Mouse (Mus musculus) neural tube, embryonic 13.5 days (tissue): Measurements from ENCODE around the gene Vwa8. TPM values are rescaled to one million over a fixed set of nuclear protein-coding genes. Genes with fewer than 3 reads are reported as not detected.

ENCODE experiments used
- ATAC-seq: fragments of 200-750 bp; cut with Nextera tagmentation; 2 replicates; pipeline ENCODE4 v1.8.0; 2017; ENCODE audit warnings: low read depth, mild to moderate bottlenecking, moderate TSS enrichment, moderate library complexity
- H3K27ac ChIP-seq: fragments of 300-500 bp; sonication (generic); replicated peaks from 2 replicates; pipeline ENCODE4 v1.5.1; 2015; ENCODE audit warnings: moderate library complexity, mild to moderate bottlenecking, inconsistent platforms
- H3K27me3 ChIP-seq: fragments of 300-500 bp; sonication (generic); 2 replicates; pipeline ENCODE4 v1.6.1; 2015; ENCODE audit warnings: mild to moderate bottlenecking, inconsistent platforms
- H3K36me3 ChIP-seq: fragments of 300-500 bp; sonication (generic); 2 replicates; pipeline ENCODE4 v1.6.1; 2015; ENCODE audit warnings: mild to moderate bottlenecking, inconsistent platforms
- H3K4me1 ChIP-seq: fragments of 300-500 bp; sonication (generic); replicated peaks from 2 replicates; pipeline ENCODE4 v1.6.1; 2015; ENCODE audit warnings: inconsistent platforms
- H3K4me2 ChIP-seq: fragments of 300-500 bp; sonication (generic); 2 replicates; pipeline ENCODE4 v1.6.1; 2015; ENCODE audit warnings: inconsistent platforms, mild to moderate bottlenecking, moderate library complexity
- H3K4me3 ChIP-seq: fragments of 300-500 bp; sonication (generic); 2 replicates; pipeline ENCODE4 v1.5.1; 2015; ENCODE audit warnings: mild to moderate bottlenecking, inconsistent platforms
- H3K9ac ChIP-seq: fragments of 300-500 bp; sonication (generic); 2 replicates; pipeline ENCODE4 v1.6.1; 2015; ENCODE audit warnings: moderate library complexity, mild to moderate bottlenecking, inconsistent platforms
- H3K9me3 ChIP-seq: fragments of 300-500 bp; sonication (generic); 2 replicates; pipeline ENCODE4 v1.6.1; 2016; ENCODE audit warnings: inconsistent platforms
- WGBS: fragments of 180-500 bp; shearing (Covaris S2); methylation state at CpG from one replicate; pipeline ENCODE4 v1.1.7; 2015; 5-methylcytosine and 5-hydroxymethylcytosine counted together
- polyA plus RNA-seq: library from polyadenylated mRNA; unstranded; fragments of >200 nt; fragmentation: Nextera tagmentation; extraction: Ambion mirVana; gene quantifications from 2 replicates; pipeline ENCODE4 v1.2.1, GENCODE M21; 2015

The Vwa8 gene
- polyA plus RNA-seq, 1 experiment from 2014 or later, result 6.9 TPM

DNA sequence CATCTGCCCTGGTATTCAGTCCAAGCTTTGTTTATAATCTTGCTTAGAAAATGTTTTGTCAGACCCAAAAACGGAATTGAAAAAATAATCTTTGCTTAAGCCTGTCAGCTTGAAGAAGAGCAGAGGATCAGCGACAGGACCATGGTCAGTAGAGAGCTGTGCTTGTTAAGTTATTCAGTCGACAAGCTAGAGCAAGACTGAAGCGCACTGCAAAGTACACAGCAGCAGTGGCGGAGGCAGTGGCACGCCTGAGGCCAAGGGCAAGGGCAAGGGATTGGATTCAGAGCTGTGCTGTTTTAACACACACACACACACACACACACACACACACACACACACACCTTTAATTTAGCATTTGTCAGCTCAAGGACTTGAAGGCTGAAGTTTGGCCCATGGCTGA lies 263.2 kb downstream of the Vwa8 start:
- Histone ChIP-seq H3K36me3 (no peaks in the 10 kb centered on the region), H3K9me3 (no peaks in the 10 kb centered on the region), H3K9ac (no peak overlapping the region), H3K27me3 (no peaks in the 10 kb centered on the region), H3K4me3 (no peak overlapping the region), H3K27ac (no peak overlapping the region), H3K4me2 (no peak overlapping the region), H3K4me1 (peaks cover 5% of the 10 kb centered on the region)
- ATAC-seq, result no peak
- 81% methylated on average over 5 of the region's 6 CpGs for WGBS

DNA sequence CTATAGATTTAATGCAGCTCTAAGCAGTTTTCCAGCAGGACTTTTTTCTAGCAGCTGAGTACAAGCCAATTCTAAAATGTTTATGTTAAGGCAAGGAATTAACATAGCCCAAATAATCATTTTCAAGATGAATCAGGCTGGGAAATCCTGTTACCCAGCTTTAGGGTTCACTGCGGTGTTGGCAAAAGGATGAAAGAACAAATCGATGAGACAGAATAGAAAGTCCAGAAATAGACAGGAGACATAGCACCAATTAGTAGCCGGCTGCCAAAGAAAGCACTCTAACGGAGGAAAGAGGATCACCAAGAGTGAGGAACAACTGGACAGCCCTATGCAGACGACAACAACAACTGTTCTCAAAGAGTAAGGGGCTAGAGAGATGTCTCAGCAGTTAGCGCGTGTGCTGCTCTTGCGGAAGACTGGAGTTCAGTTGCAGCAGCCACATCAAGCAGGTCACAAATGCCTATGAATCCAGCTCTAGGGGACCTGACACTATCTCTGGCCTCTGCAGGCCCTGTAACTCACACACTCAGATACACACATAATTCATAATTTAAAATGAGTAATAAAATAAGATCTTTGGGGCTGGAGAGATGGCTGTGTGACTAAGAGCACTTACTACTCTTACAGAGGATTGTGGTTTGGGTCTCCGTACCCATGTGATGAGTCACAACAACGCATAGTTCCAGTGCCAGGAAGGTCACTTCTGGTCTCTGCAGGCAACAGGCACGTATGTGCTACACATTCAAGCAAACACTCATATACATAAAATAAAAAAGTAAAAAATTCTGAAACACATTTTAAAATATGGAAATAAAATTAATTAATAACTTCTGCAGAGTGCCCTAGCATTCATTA lies 265.9 kb downstream of the Vwa8 start:
- H3K9ac ChIP-seq, result no peak overlapping the region
- ATAC-seq, result no peak
- no peak overlapping the region for H3K4me2 ChIP-seq
- H3K27ac ChIP-seq, result no peak overlapping the region
- H3K9me3 ChIP-seq, result no peaks in the 10 kb centered on the region
- H3K36me3 ChIP-seq, result no peaks in the 10 kb centered on the region
- no peak overlapping the region for H3K4me3 ChIP-seq
- 86% methylated on average over 11 of the region's 11 CpGs for WGBS
- H3K4me1 ChIP-seq, result peaks cover 5% of the 10 kb centered on the region
- H3K27me3 ChIP-seq, result no peaks in the 10 kb centered on the region

DNA sequence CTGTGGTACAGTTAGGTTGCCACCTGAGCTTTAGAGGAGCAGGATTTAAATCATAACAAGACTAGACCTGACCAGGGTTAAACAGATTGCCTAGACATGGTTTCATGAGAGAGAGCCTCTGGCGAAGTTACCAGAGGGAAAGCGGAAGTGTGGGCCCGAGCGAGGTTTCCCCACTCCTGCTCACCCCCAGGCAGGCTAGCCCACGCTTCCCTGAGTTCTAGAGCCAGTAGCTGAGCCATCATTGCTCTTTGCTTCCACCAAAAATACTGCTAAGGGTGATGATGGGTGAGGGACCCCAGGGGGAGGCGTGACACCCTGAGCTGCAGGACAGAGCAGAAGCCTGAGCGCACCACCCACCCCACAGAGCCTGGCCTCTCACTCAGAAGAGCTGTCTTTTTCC lies 269.6 kb downstream of the Vwa8 start:
- peaks cover 5% of the 10 kb centered on the region for H3K4me1 ChIP-seq
- no peaks in the 10 kb centered on the region for H3K27me3 ChIP-seq
- H3K9me3 ChIP-seq, result no peaks in the 10 kb centered on the region
- no peak overlapping the region for H3K9ac ChIP-seq
- WGBS, result 94% methylated on average over 7 of the region's 7 CpGs
- H3K27ac ChIP-seq, result no peak overlapping the region
- no peak for ATAC-seq
- H3K4me3 ChIP-seq, result no peak overlapping the region
- H3K36me3 ChIP-seq, result no peaks in the 10 kb centered on the region
- H3K4me2 ChIP-seq, result no peak overlapping the region

DNA sequence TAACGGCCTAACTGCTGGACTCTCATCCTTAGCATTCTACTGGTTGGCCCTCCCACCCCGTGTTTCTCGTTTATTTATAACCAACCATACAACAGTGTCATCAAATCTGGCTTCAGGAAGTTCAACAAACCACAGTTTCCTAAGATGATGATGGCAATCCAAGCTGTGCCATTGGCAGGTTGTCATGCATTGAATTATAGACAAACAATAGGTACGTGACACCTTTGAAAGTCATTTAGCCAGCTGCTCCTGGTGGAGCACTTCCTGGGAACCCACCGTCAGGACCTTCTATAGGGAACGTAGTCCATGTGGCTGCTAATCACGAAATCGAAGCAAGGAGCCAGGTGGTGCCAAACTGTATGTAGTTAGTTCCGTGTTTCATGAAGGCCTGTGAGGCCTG lies 270.5 kb downstream of the Vwa8 start:
- Histone ChIP-seq H3K27me3 (no peaks in the 10 kb centered on the region), H3K4me1 (no peaks in the 10 kb centered on the region), H3K9me3 (no peaks in the 10 kb centered on the region), H3K27ac (no peak overlapping the region), H3K4me2 (no peak overlapping the region), H3K36me3 (no peaks in the 10 kb centered on the region), H3K9ac (no peak overlapping the region), H3K4me3 (no peak overlapping the region)
- WGBS, result 88% methylated on average over 9 of the region's 9 CpGs
- ATAC-seq, result no peak

DNA sequence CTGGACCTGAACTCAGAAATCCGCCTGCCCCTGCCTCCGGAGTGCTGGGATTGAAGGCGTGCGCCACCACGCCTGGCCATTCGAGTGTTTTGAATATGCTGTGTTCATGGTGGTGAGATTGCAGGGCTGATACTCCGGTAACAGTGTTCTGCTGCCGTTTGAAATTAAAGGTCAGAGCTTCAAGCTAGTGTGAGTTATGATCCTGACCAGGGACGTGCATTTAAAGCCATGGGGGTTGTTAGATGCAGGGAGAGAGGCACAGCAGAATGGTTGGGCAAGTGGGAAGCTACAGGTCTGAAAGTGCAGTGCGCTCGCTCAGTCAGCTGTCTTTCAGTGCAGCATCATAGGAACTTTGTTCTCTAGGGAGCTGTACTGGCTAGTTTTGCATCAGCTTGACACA lies 271.8 kb downstream of the Vwa8 start:
- H3K9me3 ChIP-seq, result no peaks in the 10 kb centered on the region
- no peaks in the 10 kb centered on the region for H3K27me3 ChIP-seq
- no peaks in the 10 kb centered on the region for H3K4me1 ChIP-seq
- H3K4me2 ChIP-seq, result no peak overlapping the region
- no peaks in the 10 kb centered on the region for H3K36me3 ChIP-seq
- H3K4me3 ChIP-seq, result no peak overlapping the region
- H3K9ac ChIP-seq, result no peak overlapping the region
- H3K27ac ChIP-seq, result no peak overlapping the region
- 82% methylated on average over 11 of the region's 11 CpGs for WGBS
- no peak for ATAC-seq

DNA sequence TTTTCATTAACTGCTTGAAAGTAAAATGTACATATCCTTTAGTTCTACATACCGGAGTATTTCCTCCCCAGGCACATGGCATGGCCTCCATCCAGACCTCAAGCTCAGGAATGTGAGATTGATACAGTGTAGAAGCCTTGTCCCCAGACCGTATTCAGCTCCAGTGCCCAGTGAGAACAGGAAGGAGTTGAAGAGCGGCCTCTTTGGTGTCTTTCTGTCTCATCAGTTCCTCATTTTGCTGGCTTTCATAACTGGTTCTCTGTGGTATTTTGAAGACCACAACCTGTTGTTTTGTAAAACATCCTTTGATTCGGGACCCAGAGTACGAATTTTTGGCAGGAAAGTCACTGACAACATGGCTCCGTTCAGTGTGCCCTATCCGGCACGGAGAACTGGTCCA lies 274.6 kb downstream of the Vwa8 start:
- H3K27ac ChIP-seq, result no peak overlapping the region
- no peak overlapping the region for H3K9ac ChIP-seq
- H3K36me3 ChIP-seq, result no peaks in the 10 kb centered on the region
- H3K27me3 ChIP-seq, result no peaks in the 10 kb centered on the region
- ATAC-seq, result no peak
- 85% methylated on average over 8 of the region's 8 CpGs for WGBS
- H3K4me1 ChIP-seq, result no peaks in the 10 kb centered on the region
- no peaks in the 10 kb centered on the region for H3K9me3 ChIP-seq
- H3K4me2 ChIP-seq, result no peak overlapping the region
- H3K4me3 ChIP-seq, result no peak overlapping the region

DNA sequence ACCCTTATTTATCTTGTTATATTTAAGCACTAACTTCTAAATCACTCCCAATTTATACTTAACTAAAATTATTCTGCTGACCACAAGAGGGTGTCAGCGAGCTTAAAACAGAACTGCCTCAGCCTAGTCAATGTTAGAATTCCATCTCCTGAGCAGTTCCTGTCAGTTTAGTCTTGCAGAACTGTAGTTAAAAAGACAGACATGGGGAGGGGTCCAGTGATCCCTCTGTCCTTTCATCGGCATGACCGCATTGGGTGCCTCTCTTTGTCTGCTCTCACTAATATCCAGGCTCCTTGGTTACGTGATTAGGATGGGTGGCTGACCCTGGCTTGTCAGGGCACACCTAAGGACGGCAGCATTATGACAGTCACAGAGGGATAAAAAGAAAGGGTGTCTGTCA lies 275.8 kb downstream of the Vwa8 start:
- Histone ChIP-seq H3K4me2 (no peak overlapping the region), H3K4me1 (no peaks in the 10 kb centered on the region), H3K4me3 (no peak overlapping the region), H3K27me3 (no peaks in the 10 kb centered on the region), H3K9ac (no peak overlapping the region), H3K27ac (no peak overlapping the region), H3K9me3 (no peaks in the 10 kb centered on the region), H3K36me3 (no peaks in the 10 kb centered on the region)
- 42% methylated on average over 5 of the region's 5 CpGs for WGBS
- no peak for ATAC-seq

DNA sequence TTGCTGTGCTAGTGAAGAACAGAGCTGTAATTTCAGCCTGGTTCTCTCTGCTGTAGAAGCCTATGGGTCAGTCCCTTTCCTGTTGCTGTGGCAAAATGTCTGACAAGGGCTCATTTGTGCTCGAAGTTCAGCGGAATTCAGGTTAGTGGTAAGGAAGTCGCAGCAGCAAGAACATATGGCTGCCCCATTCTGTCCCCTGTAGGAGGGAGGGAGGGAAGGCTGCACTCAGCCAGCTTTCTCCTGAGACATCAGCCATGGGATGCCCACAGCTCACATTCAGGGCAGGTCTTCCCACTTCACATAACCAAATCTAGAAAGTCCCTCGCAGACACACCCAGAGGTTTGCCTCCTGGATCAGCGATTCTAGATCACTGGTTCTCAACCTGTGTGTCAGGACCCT lies 277.3 kb downstream of the Vwa8 start:
- Histone ChIP-seq H3K4me1 (no peaks in the 10 kb centered on the region), H3K9me3 (no peaks in the 10 kb centered on the region), H3K36me3 (no peaks in the 10 kb centered on the region), H3K27me3 (no peaks in the 10 kb centered on the region), H3K27ac (no peak overlapping the region), H3K4me2 (no peak overlapping the region), H3K9ac (no peak overlapping the region), H3K4me3 (no peak overlapping the region)
- WGBS, result 91% methylated on average over 5 of the region's 5 CpGs
- no peak for ATAC-seq

DNA sequence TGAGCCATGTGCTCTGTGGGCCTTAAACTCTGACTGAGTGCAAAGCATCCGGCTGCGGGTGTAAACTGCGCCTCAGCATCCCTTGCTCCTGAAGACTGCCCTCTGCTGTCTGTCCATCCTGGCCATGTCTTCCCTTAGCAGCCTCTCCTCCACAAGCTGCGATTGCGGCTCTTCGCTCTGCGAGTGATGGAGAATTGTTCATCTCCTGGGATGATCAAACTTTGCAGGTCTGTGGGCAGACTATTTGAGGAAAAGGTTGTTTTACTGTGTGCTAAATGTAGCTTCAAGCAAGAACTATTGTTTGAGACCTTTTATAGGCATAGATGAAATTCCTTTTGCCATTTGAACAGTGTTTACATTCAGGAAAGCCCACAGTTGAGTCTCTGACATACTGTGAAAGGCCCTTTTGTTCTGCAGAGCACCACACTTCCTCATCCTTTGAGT lies 286.1 kb downstream of the Vwa8 start:
- H3K4me2 ChIP-seq, result no peak overlapping the region
- peak overlapping the region; percentile 62 for H3K27ac ChIP-seq
- WGBS, result 5% methylated on average over 7 of the region's 7 CpGs
- H3K27me3 ChIP-seq, result no peaks in the 10 kb centered on the region; the same call in 1 of the 2 replicates
- no peaks in the 10 kb centered on the region for H3K36me3 ChIP-seq
- no peak overlapping the region for H3K9ac ChIP-seq
- no peaks in the 10 kb centered on the region for H3K9me3 ChIP-seq
- no peak overlapping the region for H3K4me3 ChIP-seq
- H3K4me1 ChIP-seq, result peaks cover 17% of the 10 kb centered on the region
- peak; percentile 61; the same call in 1 of the 2 replicates for ATAC-seq

DNA sequence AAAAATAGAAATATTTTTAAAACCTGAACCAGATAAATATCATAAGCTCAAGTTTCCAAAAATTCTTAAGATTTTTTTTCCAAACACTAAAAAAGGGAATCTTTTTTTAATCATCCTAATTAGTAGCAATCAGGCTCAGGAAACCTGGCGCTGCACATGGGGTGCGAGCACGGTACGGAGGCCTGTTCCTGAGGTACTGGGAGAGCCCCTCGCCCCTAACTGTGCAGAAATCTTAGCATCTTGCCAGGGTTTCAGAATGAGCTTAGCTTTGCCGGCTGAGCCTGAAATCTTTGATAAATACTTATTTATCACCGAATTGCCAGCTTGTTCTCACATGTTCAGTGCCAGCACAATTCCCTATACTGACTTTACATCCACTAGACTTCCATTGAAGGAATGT lies 286.6 kb downstream of the Vwa8 start:
- Histone ChIP-seq H3K4me3 (no peak overlapping the region), H3K27ac (0 out of 2 replicates have a peak overlapping the region, but pooled peaks have one; percentile 28), H3K4me2 (no peak overlapping the region), H3K9ac (no peak overlapping the region), H3K4me1 (peaks cover 23% of the 10 kb centered on the region), H3K9me3 (no peaks in the 10 kb centered on the region), H3K27me3 (no peaks in the 10 kb centered on the region; the same call in 1 of the 2 replicates), H3K36me3 (no peaks in the 10 kb centered on the region)
- WGBS, result 76% methylated on average over 7 of the region's 7 CpGs
- no peak for ATAC-seq

DNA sequence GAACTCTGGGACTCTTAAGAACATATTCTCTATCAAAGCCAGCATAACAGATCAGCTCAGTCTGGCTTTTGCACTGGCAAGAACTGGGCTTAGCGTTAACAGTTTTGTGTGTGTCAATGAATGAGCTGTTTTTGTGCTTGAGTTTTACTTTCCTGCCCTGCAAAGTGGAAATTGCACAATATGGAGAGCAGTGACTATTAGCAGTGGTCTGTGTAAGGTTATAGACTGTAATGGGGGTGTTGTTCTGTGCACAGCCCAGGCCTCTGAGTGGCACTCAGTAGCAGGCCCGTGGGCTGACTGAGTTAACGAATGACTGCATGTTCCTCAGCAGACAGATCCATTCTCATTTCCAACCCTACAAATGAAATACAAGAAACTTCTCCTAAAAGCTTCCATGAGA lies 287.7 kb downstream of the Vwa8 start:
- Histone ChIP-seq H3K27ac (no peak overlapping the region), H3K4me2 (no peak overlapping the region), H3K36me3 (no peaks in the 10 kb centered on the region), H3K27me3 (no peaks in the 10 kb centered on the region; the same call in 1 of the 2 replicates), H3K9me3 (no peaks in the 10 kb centered on the region), H3K4me1 (peaks cover 34% of the 10 kb centered on the region), H3K4me3 (no peak overlapping the region), H3K9ac (no peak overlapping the region)
- ATAC-seq, result no peak
- 74% methylated on average over 3 of the region's 3 CpGs for WGBS

DNA sequence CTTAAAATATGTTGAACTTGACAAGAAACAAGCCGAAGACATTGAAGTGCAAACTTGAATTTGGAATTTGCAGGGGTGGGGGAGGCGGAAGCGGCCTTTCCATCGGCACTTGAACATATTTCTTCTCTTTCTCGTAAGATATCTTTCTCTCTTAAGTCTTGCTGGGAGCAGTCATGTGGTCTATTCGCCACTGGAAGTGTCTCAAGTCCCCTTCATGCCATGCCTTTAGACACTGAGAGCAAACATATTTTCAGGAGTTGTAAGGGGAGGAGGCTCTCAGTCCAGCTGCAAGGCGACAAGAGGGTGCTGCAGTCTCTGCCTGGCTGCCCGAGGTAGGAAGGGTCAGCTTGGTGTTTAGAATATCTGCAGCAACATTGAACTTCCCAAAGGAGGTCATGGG lies 288.2 kb downstream of the Vwa8 start:
- Histone ChIP-seq H3K9me3 (no peaks in the 10 kb centered on the region), H3K4me1 (peaks cover 34% of the 10 kb centered on the region), H3K36me3 (no peaks in the 10 kb centered on the region), H3K9ac (no peak overlapping the region), H3K4me3 (no peak overlapping the region), H3K27ac (no peak overlapping the region), H3K27me3 (no peaks in the 10 kb centered on the region; the same call in 1 of the 2 replicates), H3K4me2 (no peak overlapping the region)
- ATAC-seq, result no peak
- 83% methylated on average over 8 of the region's 8 CpGs for WGBS
